ENCODE assay signal across 31 mouse cellular contexts in genomic region chr2:124068380-124068779, GRCm38 (mm10). TPM values are rescaled to one million over a fixed set of nuclear protein-coding genes. Genes with fewer than 3 reads are reported as not detected.
"Had no signal": no experiment of that assay in that cellular context is flagged by ENCODE, and none has a peak within 500 bp of the region (broad histone marks: within the 10 kb centered on the region; RNA-seq: fewer than 3 reads in every experiment).

No protein-coding gene starts in this region.

- H3K4me2 ChIP-seq: heart, embryonic 11.5 days; heart, embryonic 13.5 days; heart, embryonic 15.5 days; hindbrain, embryonic 13.5 days; hindbrain, embryonic 15.5 days; kidney, embryonic 15.5 days; limb, embryonic 12.5 days; liver, embryonic 11.5 days; liver, embryonic 13.5 days; liver, embryonic 15.5 days had no signal

- H3K9me3 ChIP-seq: heart, embryonic 13.5 days; heart, embryonic 15.5 days; hindbrain, embryonic 13.5 days; hindbrain, embryonic 15.5 days; kidney, embryonic 15.5 days; limb, embryonic 10.5 days; limb, embryonic 12.5 days; liver, embryonic 13.5 days; liver, embryonic 15.5 days had no signal

- H3K27me3 ChIP-seq: heart, embryonic 13.5 days; heart, embryonic 15.5 days; hindbrain, embryonic 13.5 days; hindbrain, embryonic 15.5 days; kidney, embryonic 15.5 days; limb, embryonic 12.5 days; liver, embryonic 13.5 days; liver, embryonic 15.5 days had no signal

- H3K36me3 ChIP-seq: heart, embryonic 13.5 days; heart, embryonic 15.5 days; hindbrain, embryonic 13.5 days; hindbrain, embryonic 15.5 days; kidney, embryonic 15.5 days; limb, embryonic 10.5 days; limb, embryonic 12.5 days; liver, embryonic 13.5 days; liver, embryonic 15.5 days had no signal

- H3K4me1 ChIP-seq: heart, embryonic 15.5 days; hindbrain, embryonic 15.5 days; kidney, embryonic 15.5 days; limb, embryonic 12.5 days; liver, embryonic 13.5 days; liver, embryonic 15.5 days had no signal

- DNase-seq: gastrocnemius, postnatal 14 days; gastrocnemius, postnatal 36 days; heart, adult 11 months; heart, adult 2 months; heart, postnatal 14 days; heart, postnatal 36 days; kidney, adult 11 months; kidney, adult 2 months; kidney, adult 9 months; kidney, postnatal 14 days; kidney, postnatal 36 days; layer of hippocampus, adult 9-11 months; layer of hippocampus, postnatal 36 days; liver; liver, embryonic 13.5 days; liver, postnatal 0 days had no signal

- ATAC-seq: hindbrain, postnatal 0 days; intestine, embryonic 16.5 days; liver, postnatal 0 days had no signal

- H3K4me3 ChIP-seq: heart, adult 2 months; heart, embryonic 13.5 days; heart, embryonic 15.5 days; hindbrain, embryonic 13.5 days; hindbrain, embryonic 15.5 days; kidney, embryonic 15.5 days; left cerebral cortex, adult 2 months; limb, embryonic 10.5 days; limb, embryonic 12.5 days; liver, embryonic 13.5 days; liver, embryonic 15.5 days had no signal

- H3K27ac ChIP-seq: heart, adult 2 months; heart, embryonic 13.5 days; heart, embryonic 15.5 days; hindbrain, embryonic 13.5 days; hindbrain, embryonic 15.5 days; hindbrain, postnatal 0 days; kidney, embryonic 15.5 days; kidney, postnatal 0 days; left cerebral cortex, adult 2 months; limb, embryonic 10.5 days; limb, embryonic 12.5 days; liver, embryonic 13.5 days; liver, embryonic 15.5 days had no signal

- H3K9ac ChIP-seq: heart, embryonic 13.5 days; heart, embryonic 15.5 days; hindbrain, embryonic 13.5 days; hindbrain, embryonic 15.5 days; kidney, embryonic 15.5 days; limb, embryonic 12.5 days; liver, embryonic 13.5 days; liver, embryonic 15.5 days; liver, postnatal 0 days had no signal

RNA-seq across cellular contexts. Expression of gene Sema6d, which starts 21.4 kb away (rescaled TPM):
- total RNA-seq: hematopoietic stem cell, adult 5-6 weeks had no signal
